Mouse (Mus musculus): Measurements from ENCODE around the gene Macrod1. TPM values are rescaled to one million over a fixed set of nuclear protein-coding genes. Genes with fewer than 3 reads are reported as not detected.

The Macrod1 gene
- total and polyA plus RNA-seq, 3 experiments, result 0.60 TPM; not detected in 2

GRCm38 (mm10) chr19:7089050-7089449 lies 32.4 kb downstream of the Macrod1 start:
- ATAC-seq (ENCODE audit: extremely low read depth, insufficient number of reproducible peaks, low FRiP score, poor library complexity, severe bottlenecking), result no peak
- no peak overlapping the region for H3K4me3 ChIP-seq (ENCODE audit: low read depth, low read length)

GRCm38 (mm10) chr19:7089842-7090251 lies 33.2 kb downstream of the Macrod1 start:
- DNase-seq (ENCODE audit: low spot score) (no peak), ATAC-seq (ENCODE audit: extremely low read depth, insufficient number of reproducible peaks, low FRiP score, poor library complexity, severe bottlenecking) (no peak)
- no peaks in the 10 kb centered on the region for H3K4me1 ChIP-seq (ENCODE audit: insufficient read depth, low read depth, low read length)
- TF ChIP-seq CTCF (IDR thresholded peaks at IDR 0.05; ENCODE audit: low read depth, low read length) (no peak), GATA2 (IDR thresholded peaks at IDR 0.05; ENCODE audit: borderline replicate concordance, low read depth, low read length) (no peak), TAL1 (conservative IDR thresholded peaks at IDR 0.05; ENCODE audit: low read depth, low read length) (no peak), GATA1 (IDR thresholded peaks at IDR 0.05; ENCODE audit: borderline replicate concordance, low read length) (no peak), POLR2AphosphoS5 (IDR thresholded peaks at IDR 0.05; ENCODE audit: insufficient replicate concordance, low read depth, low read length) (no peak)
- no peak overlapping the region for H3K4me3 ChIP-seq (ENCODE audit: low read depth, low read length)
- H3K9me3 ChIP-seq (replicated peaks), result no peaks in the 10 kb centered on the region
- peaks cover 23% of the 10 kb centered on the region for H3K27me3 ChIP-seq (ENCODE audit: insufficient read depth, low read length)
- no peaks in the 10 kb centered on the region for H3K36me3 ChIP-seq (replicated peaks)

More at GRCm38 (mm10) chr19:7089050-7089449, 32.4 kb downstream of the Macrod1 start:
- Histone ChIP-seq H3K9me3 (replicated peaks) (no peaks in the 10 kb centered on the region), H3K36me3 (replicated peaks) (no peaks in the 10 kb centered on the region), H3K4me1 (ENCODE audit: insufficient read depth, low read depth, low read length) (no peaks in the 10 kb centered on the region), H3K27me3 (ENCODE audit: insufficient read depth, low read length) (peaks cover 23% of the 10 kb centered on the region)
- TF ChIP-seq POLR2AphosphoS5 (IDR thresholded peaks at IDR 0.05; ENCODE audit: insufficient replicate concordance, low read depth, low read length), result no peak
- no peak for TF ChIP-seq GATA1 (IDR thresholded peaks at IDR 0.05; ENCODE audit: borderline replicate concordance, low read length)
- no peak for TF ChIP-seq GATA2 (IDR thresholded peaks at IDR 0.05; ENCODE audit: borderline replicate concordance, low read depth, low read length)
- TF ChIP-seq CTCF (IDR thresholded peaks at IDR 0.05; ENCODE audit: low read depth, low read length), result no peak
- no peak for TF ChIP-seq TAL1 (conservative IDR thresholded peaks at IDR 0.05; ENCODE audit: low read depth, low read length)
- no peak for DNase-seq (ENCODE audit: low spot score)

- H3K9me3 ChIP-seq (replicated peaks), result no peaks in the 10 kb centered on the region
- no peak for DNase-seq (ENCODE audit: low spot score)
- no peaks in the 10 kb centered on the region for H3K36me3 ChIP-seq (replicated peaks)
- peaks cover 23% of the 10 kb centered on the region for H3K27me3 ChIP-seq (ENCODE audit: insufficient read depth, low read length)
- TF ChIP-seq TAL1 (conservative IDR thresholded peaks at IDR 0.05; ENCODE audit: low read depth, low read length), result no peak
- TF ChIP-seq CTCF (IDR thresholded peaks at IDR 0.05; ENCODE audit: low read depth, low read length), result no peak
- TF ChIP-seq GATA2 (IDR thresholded peaks at IDR 0.05; ENCODE audit: borderline replicate concordance, low read depth, low read length), result no peak
- no peak for TF ChIP-seq POLR2AphosphoS5 (IDR thresholded peaks at IDR 0.05; ENCODE audit: insufficient replicate concordance, low read depth, low read length)
- no peak for TF ChIP-seq GATA1 (IDR thresholded peaks at IDR 0.05; ENCODE audit: borderline replicate concordance, low read length)
- H3K4me1 ChIP-seq (ENCODE audit: insufficient read depth, low read depth, low read length), result no peaks in the 10 kb centered on the region
- ATAC-seq (ENCODE audit: extremely low read depth, insufficient number of reproducible peaks, low FRiP score, poor library complexity, severe bottlenecking), result no peak
- no peak overlapping the region for H3K4me3 ChIP-seq (ENCODE audit: low read depth, low read length)
These were observed 33.9 kb downstream of the Macrod1 start for GRCm38 (mm10) chr19:7090369-7091064.

- no peak for TF ChIP-seq GATA2 (IDR thresholded peaks at IDR 0.05; ENCODE audit: borderline replicate concordance, low read depth, low read length)
- TF ChIP-seq POLR2AphosphoS5 (IDR thresholded peaks at IDR 0.05; ENCODE audit: insufficient replicate concordance, low read depth, low read length), result no peak
- no peak for TF ChIP-seq GATA1 (IDR thresholded peaks at IDR 0.05; ENCODE audit: borderline replicate concordance, low read length)
- TF ChIP-seq CTCF (IDR thresholded peaks at IDR 0.05; ENCODE audit: low read depth, low read length), result no peak
- TF ChIP-seq TAL1 (conservative IDR thresholded peaks at IDR 0.05; ENCODE audit: low read depth, low read length), result no peak
These were observed 34.9 kb downstream of the Macrod1 start for GRCm38 (mm10) chr19:7091448-7092050.

GRCm38 (mm10) chr19:7092756-7093155 lies 36.1 kb downstream of the Macrod1 start:
- TF ChIP-seq TAL1 (conservative IDR thresholded peaks at IDR 0.05; ENCODE audit: low read depth, low read length), result no peak
- H3K36me3 ChIP-seq (replicated peaks), result no peaks in the 10 kb centered on the region
- no peaks in the 10 kb centered on the region for H3K9me3 ChIP-seq (replicated peaks)
- H3K4me1 ChIP-seq (ENCODE audit: insufficient read depth, low read depth, low read length), result no peaks in the 10 kb centered on the region
- peaks cover 28% of the 10 kb centered on the region for H3K27me3 ChIP-seq (ENCODE audit: insufficient read depth, low read length)
- H3K4me3 ChIP-seq (ENCODE audit: low read depth, low read length), result no peak overlapping the region
- DNase-seq (ENCODE audit: low spot score), result no peak
- ATAC-seq (ENCODE audit: extremely low read depth, insufficient number of reproducible peaks, low FRiP score, poor library complexity, severe bottlenecking), result no peak

More at GRCm38 (mm10) chr19:7091448-7092050, 34.9 kb downstream of the Macrod1 start:
- DNase-seq (ENCODE audit: low spot score), result no peak
- H3K4me1 ChIP-seq (ENCODE audit: insufficient read depth, low read depth, low read length), result no peaks in the 10 kb centered on the region
- no peaks in the 10 kb centered on the region for H3K36me3 ChIP-seq (replicated peaks)
- H3K9me3 ChIP-seq (replicated peaks), result no peaks in the 10 kb centered on the region
- no peak overlapping the region for H3K4me3 ChIP-seq (ENCODE audit: low read depth, low read length)
- no peak for ATAC-seq (ENCODE audit: extremely low read depth, insufficient number of reproducible peaks, low FRiP score, poor library complexity, severe bottlenecking)
- peaks cover 26% of the 10 kb centered on the region for H3K27me3 ChIP-seq (ENCODE audit: insufficient read depth, low read length)

GRCm38 (mm10) chr19:7099620-7100155 lies 43.1 kb downstream of the Macrod1 start:
- H3K4me3 ChIP-seq (ENCODE audit: low read depth, low read length), result no peak overlapping the region
- peaks cover 17% of the 10 kb centered on the region for H3K27me3 ChIP-seq (ENCODE audit: insufficient read depth, low read length)
- TF ChIP-seq TAL1 (conservative IDR thresholded peaks at IDR 0.05; ENCODE audit: low read depth, low read length) (no peak), POLR2AphosphoS5 (IDR thresholded peaks at IDR 0.05; ENCODE audit: insufficient replicate concordance, low read depth, low read length) (no peak), GATA2 (IDR thresholded peaks at IDR 0.05; ENCODE audit: borderline replicate concordance, low read depth, low read length) (no peak), CTCF (IDR thresholded peaks at IDR 0.05; ENCODE audit: low read depth, low read length) (no peak), GATA1 (IDR thresholded peaks at IDR 0.05; ENCODE audit: borderline replicate concordance, low read length) (no peak)

More at GRCm38 (mm10) chr19:7099620-7100155, 43.1 kb downstream of the Macrod1 start:
- ATAC-seq (ENCODE audit: extremely low read depth, insufficient number of reproducible peaks, low FRiP score, poor library complexity, severe bottlenecking) (no peak), DNase-seq (ENCODE audit: low spot score) (no peak)
- Histone ChIP-seq H3K36me3 (replicated peaks) (no peaks in the 10 kb centered on the region), H3K4me1 (ENCODE audit: insufficient read depth, low read depth, low read length) (no peaks in the 10 kb centered on the region), H3K9me3 (replicated peaks) (no peaks in the 10 kb centered on the region)
